Mouse (Mus musculus) intestine, embryonic 16.5 days (tissue): ENCODE measurements around the gene Nlgn3. TPM values are rescaled to one million over a fixed set of nuclear protein-coding genes. Genes with fewer than 3 reads are reported as not detected.

ENCODE experiments used
- ATAC-seq: fragments of 200-750 bp; cut with Nextera tagmentation; 2 replicates; pipeline ENCODE4 v1.8.0; 2017; ENCODE audit warnings: moderate TSS enrichment, moderate library complexity
- H3K27ac ChIP-seq: fragments of 300-500 bp; sonication (generic); 2 replicates; pipeline ENCODE4 v1.5.1; 2014; ENCODE audit warnings: mild to moderate bottlenecking, low read length
- H3K27me3 ChIP-seq: fragments of 300-500 bp; sonication (generic); replicated peaks from 2 replicates; pipeline ENCODE4 v1.6.1; 2014; ENCODE audit warnings: low read length, control low read depth, mixed read lengths; ENCODE audit not compliant: control insufficient read depth, insufficient read depth
- H3K36me3 ChIP-seq: fragments of 300-500 bp; sonication (generic); 2 replicates; pipeline ENCODE4 v1.6.1; 2014; ENCODE audit warnings: low read length, control low read depth; ENCODE audit not compliant: control insufficient read depth, insufficient read depth
- H3K4me1 ChIP-seq: fragments of 300-500 bp; sonication (generic); 2 replicates; pipeline ENCODE4 v1.6.1; 2014; ENCODE audit warnings: low read length, control low read depth, mixed read lengths; ENCODE audit not compliant: control insufficient read depth, insufficient read depth
- H3K4me2 ChIP-seq: fragments of 300-500 bp; sonication (generic); 2 replicates; pipeline ENCODE4 v1.6.1; 2014; ENCODE audit warnings: low read depth, low read length, control low read depth
- H3K4me3 ChIP-seq: fragments of 300-500 bp; sonication (generic); 2 replicates; pipeline ENCODE4 v1.5.1; 2014; ENCODE audit warnings: mild to moderate bottlenecking, low read length
- H3K9ac ChIP-seq: fragments of 300-500 bp; sonication (generic); 2 replicates; pipeline ENCODE4 v1.6.1; 2014; ENCODE audit warnings: low read depth, low read length
- H3K9me3 ChIP-seq: fragments of 300-500 bp; sonication (generic); 2 replicates; pipeline ENCODE4 v1.6.1; 2016; ENCODE audit warnings: low read length, control low read depth; ENCODE audit not compliant: control insufficient read depth
- WGBS: fragments of 180-500 bp; shearing (Covaris S2); extraction: QIAGEN DNeasy Blood & Tissue Kit; methylation state at CpG from one replicate; pipeline ENCODE4 v1.1.7; 2014; 5-methylcytosine and 5-hydroxymethylcytosine counted together
- polyA plus RNA-seq: library from polyadenylated mRNA; unstranded; fragments of >200 nt; fragmentation: Nextera tagmentation; extraction: Ambion mirVana; gene quantifications from 2 replicates; pipeline ENCODE4 v1.2.1, GENCODE M21; 2015

Nlgn3 gene
- polyA plus RNA-seq, 1 experiment from 2014 or later: 3.6 TPM

GRCm38 (mm10) chrX:101290111-101290510, 8.9 kb upstream of the Nlgn3 start:
- Histone ChIP-seq H3K27ac (no peak overlapping the region), H3K4me3 (no peak overlapping the region), H3K27me3 (no peaks in the 10 kb centered on the region), H3K36me3 (peaks cover 3% of the 10 kb centered on the region; the same call in 1 of the 2 replicates), H3K4me1 (no peaks in the 10 kb centered on the region), H3K4me2 (no peak overlapping the region), H3K9ac (no peak overlapping the region), H3K9me3 (no peaks in the 10 kb centered on the region)
- no peak for ATAC-seq
- WGBS: 90% methylated on average over 10 of the region's 10 CpGs

GRCm38 (mm10) chrX:101299473-101300426, 782 bp downstream of the Nlgn3 start:
- H3K36me3 ChIP-seq: no peaks in the 10 kb centered on the region
- peak overlapping the region; percentile 40 for H3K4me3 ChIP-seq
- peak overlapping the region; percentile 48 for H3K4me2 ChIP-seq
- no peaks in the 10 kb centered on the region for H3K4me1 ChIP-seq
- no peaks in the 10 kb centered on the region for H3K9me3 ChIP-seq
- ATAC-seq: 0 out of 2 replicates have a peak, but pooled peaks have one; percentile 41
- H3K27ac ChIP-seq: no peak overlapping the region
- H3K27me3 ChIP-seq: no peaks in the 10 kb centered on the region
- WGBS: 18% methylated on average over 12 of the region's 13 CpGs
- H3K9ac ChIP-seq: peak overlapping the region; percentile 53

GRCm38 (mm10) chrX:101300427-101301030, 1.6 kb downstream of the Nlgn3 start:
- WGBS: 41% methylated on average over 13 of the region's 13 CpGs
- H3K9ac ChIP-seq: no peak overlapping the region
- peak; percentile 49; the same call in 1 of the 2 replicates for ATAC-seq

GRCm38 (mm10) chrX:101301654-101302053, 2.7 kb downstream of the Nlgn3 start:
- no peaks in the 10 kb centered on the region for H3K36me3 ChIP-seq
- no peak overlapping the region for H3K4me2 ChIP-seq
- H3K9ac ChIP-seq: no peak overlapping the region
- no peak overlapping the region for H3K4me3 ChIP-seq
- ATAC-seq: no peak
- H3K27ac ChIP-seq: no peak overlapping the region
- 85% methylated on average over 9 of the region's 9 CpGs for WGBS
- H3K9me3 ChIP-seq: no peaks in the 10 kb centered on the region
- 0 out of 2 replicates have a peak, but pooled peaks cover 5% of the 10 kb centered on the region for H3K27me3 ChIP-seq
- no peaks in the 10 kb centered on the region for H3K4me1 ChIP-seq

More at GRCm38 (mm10) chrX:101300427-101301030, 1.6 kb downstream of the Nlgn3 start:
- peak overlapping the region; percentile 2; the same call in 1 of the 2 replicates for H3K4me2 ChIP-seq
- no peaks in the 10 kb centered on the region for H3K4me1 ChIP-seq
- H3K27ac ChIP-seq: no peak overlapping the region
- H3K27me3 ChIP-seq: 0 out of 2 replicates have a peak, but pooled peaks cover 4% of the 10 kb centered on the region
- H3K36me3 ChIP-seq: no peaks in the 10 kb centered on the region
- H3K9me3 ChIP-seq: no peaks in the 10 kb centered on the region
- H3K4me3 ChIP-seq: peak overlapping the region; percentile 40

GRCm38 (mm10) chrX:101304646-101305045, 5.7 kb downstream of the Nlgn3 start:
- no peaks in the 10 kb centered on the region for H3K9me3 ChIP-seq
- H3K4me1 ChIP-seq: no peaks in the 10 kb centered on the region
- H3K4me3 ChIP-seq: no peak overlapping the region
- WGBS: 70% methylated on average over 2 of the region's 2 CpGs
- ATAC-seq: no peak
- 0 out of 2 replicates have a peak, but pooled peaks cover 5% of the 10 kb centered on the region for H3K27me3 ChIP-seq
- H3K36me3 ChIP-seq: no peaks in the 10 kb centered on the region
- H3K9ac ChIP-seq: no peak overlapping the region
- no peak overlapping the region for H3K27ac ChIP-seq
- H3K4me2 ChIP-seq: no peak overlapping the region

- 90% methylated on average over 5 of the region's 5 CpGs for WGBS
- H3K27ac ChIP-seq: no peak overlapping the region
- H3K4me1 ChIP-seq: no peaks in the 10 kb centered on the region
- H3K4me2 ChIP-seq: no peak overlapping the region
- H3K36me3 ChIP-seq: no peaks in the 10 kb centered on the region
- no peak overlapping the region for H3K9ac ChIP-seq
- H3K9me3 ChIP-seq: no peaks in the 10 kb centered on the region
- H3K27me3 ChIP-seq: peaks cover 8% of the 10 kb centered on the region; the same call in 1 of the 2 replicates
- no peak for ATAC-seq
- no peak overlapping the region for H3K4me3 ChIP-seq
Measured at GRCm38 (mm10) chrX:101309299-101309698, 10.3 kb downstream of the Nlgn3 start.

GRCm38 (mm10) chrX:101313625-101314359, 14.8 kb downstream of the Nlgn3 start:
- H3K9me3 ChIP-seq: no peaks in the 10 kb centered on the region
- 50% methylated on average over 6 of the region's 6 CpGs for WGBS
- H3K36me3 ChIP-seq: no peaks in the 10 kb centered on the region
- H3K27me3 ChIP-seq: peaks cover 3% of the 10 kb centered on the region; the same call in 1 of the 2 replicates
- no peak for ATAC-seq
- no peak overlapping the region for H3K9ac ChIP-seq
- no peak overlapping the region for H3K4me3 ChIP-seq
- H3K27ac ChIP-seq: no peak overlapping the region
- H3K4me2 ChIP-seq: no peak overlapping the region
- H3K4me1 ChIP-seq: no peaks in the 10 kb centered on the region

- Histone ChIP-seq H3K27me3 (no peaks in the 10 kb centered on the region; the same call in 1 of the 2 replicates), H3K4me3 (no peak overlapping the region), H3K36me3 (no peaks in the 10 kb centered on the region), H3K4me1 (no peaks in the 10 kb centered on the region), H3K9ac (no peak overlapping the region), H3K27ac (no peak overlapping the region), H3K9me3 (no peaks in the 10 kb centered on the region), H3K4me2 (no peak overlapping the region)
- ATAC-seq: no peak
- WGBS: 87% methylated on average over 12 of the region's 12 CpGs
Measured at GRCm38 (mm10) chrX:101319775-101320174, 20.8 kb downstream of the Nlgn3 start.
